Mouse (Mus musculus): ENCODE measurements around the gene Olfm4.

Gene Olfm4

DNA sequence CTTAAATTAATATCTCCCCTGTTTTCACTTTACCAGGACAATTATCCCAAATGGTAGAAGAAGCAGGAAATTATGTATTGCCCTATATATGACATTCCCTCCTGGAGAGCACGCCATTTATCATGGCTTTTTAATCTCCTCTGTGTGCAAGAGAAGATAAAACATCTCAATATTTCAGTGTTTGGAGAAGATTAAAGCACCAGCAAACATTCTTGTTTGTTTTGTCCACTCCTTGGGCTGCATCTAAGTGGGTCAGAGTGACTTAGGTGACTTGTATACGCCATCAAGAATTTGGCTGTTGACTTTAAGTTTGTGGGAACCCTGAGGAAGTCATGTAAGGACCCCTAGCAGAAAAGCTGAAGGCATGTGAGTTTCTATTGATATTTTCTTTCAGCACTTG, at the start of gene Olfm4:
TSS of gene Olfm4 (plus strand) at position 301 of the 400 bp plus-strand sequence.
- ChIA-PET CTCF (no interaction called here), POLR2A (no interaction called here)

DNA sequence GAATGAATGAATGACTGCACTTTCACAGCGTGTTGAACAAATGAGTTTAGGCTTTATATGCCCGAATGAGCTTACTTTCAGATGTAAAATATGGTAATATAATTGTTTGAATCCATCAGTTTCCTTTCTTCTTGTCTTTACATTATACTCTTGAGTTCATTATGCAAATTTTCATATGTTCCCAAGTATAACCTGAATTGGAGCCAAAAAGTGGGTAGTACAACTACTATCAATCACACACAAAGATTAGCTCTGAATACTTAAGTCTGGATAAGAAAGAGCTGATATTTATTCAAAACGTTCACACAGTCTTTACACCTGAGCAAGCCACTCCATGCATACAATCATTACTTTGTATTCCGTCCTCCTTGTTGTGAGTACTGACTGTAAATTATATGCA, 49.5 kb upstream of the Olfm4 start:
- CTCF ChIA-PET = interaction anchor here in 2 of 4 experiments (0.9 to 1.7 kb wide), 2 partner anchors 22 to 282 kb away, joined by 5 to 7 read pairs; no protein-coding TSS in a partner anchor

DNA sequence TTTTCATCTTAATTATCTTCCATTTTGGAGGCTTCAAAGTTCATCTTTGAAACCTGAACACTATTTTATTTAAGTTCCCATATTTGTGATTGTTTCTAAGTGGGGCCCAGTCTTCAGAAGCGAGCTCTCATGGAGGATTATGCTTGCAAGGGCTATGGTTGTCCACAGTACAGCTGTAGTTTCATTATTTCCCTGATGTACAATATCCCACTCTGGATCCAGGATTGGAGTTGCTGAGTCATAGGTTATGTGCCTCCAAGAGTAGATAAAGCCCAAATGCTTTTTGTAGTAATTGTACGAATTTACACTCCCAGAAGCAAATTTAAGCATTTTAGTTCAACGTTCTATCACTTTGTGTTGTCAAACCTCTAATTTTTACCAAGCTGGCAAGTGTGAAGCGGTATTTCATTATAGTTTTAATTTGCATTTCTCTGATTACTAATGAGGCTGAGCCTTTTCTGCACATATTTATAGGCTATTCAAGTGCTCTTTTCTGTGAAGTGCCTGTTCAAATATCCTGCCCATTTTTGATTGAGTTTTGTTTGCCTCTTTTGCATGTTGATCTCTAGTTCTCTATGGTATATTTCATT, 46.9 kb upstream of the Olfm4 start:
- ChIA-PET POLR2A (no interaction called here), CTCF (no interaction called here)

More for the DNA sequence above, 49.5 kb upstream of the Olfm4 start:
- POLR2A ChIA-PET = no interaction called here

DNA sequence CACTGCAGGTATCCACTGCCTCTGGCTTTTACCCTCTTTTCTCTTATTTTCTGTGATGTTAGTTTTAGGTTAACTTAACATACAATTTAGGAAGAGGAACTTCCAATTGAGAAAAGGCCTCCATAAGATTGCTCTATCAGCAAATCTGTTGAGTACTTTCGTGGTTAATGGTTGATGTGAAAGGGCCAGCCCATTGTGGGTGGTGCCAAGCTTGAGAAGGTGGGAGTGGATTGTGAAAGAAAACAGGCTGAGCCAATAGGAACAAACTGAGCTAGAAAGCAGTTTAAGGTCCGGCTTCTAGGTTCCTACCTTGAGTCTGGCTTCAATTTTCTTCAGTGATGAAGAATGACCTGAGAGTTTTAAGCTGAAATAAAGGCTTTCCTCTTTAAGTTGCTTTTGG, 38.0 kb upstream of the Olfm4 start:
- ChIA-PET CTCF (no interaction called here), POLR2A (no interaction called here)

DNA sequence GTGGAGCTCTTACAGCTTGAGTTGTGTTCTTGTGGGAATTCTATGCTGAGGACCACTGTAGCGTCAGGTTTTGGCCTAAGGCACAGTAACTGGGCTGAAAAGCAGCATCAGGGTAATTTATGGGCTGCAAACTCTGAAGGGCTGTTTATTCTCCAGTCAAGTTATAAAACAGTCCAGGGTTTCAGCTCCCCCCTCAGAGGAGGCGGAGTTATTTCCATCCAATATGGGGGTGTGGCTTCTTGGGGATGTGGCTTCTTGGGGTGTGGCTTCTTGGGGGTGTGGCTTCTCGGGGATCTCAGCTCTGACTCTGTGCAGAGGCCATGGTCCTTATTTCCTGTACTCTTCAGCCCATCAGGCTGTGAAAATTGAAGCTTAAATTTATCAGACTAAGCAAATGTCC, 28.2 kb upstream of the Olfm4 start:
- POLR2A ChIA-PET = no interaction called here
- CTCF ChIA-PET = no interaction called here

DNA sequence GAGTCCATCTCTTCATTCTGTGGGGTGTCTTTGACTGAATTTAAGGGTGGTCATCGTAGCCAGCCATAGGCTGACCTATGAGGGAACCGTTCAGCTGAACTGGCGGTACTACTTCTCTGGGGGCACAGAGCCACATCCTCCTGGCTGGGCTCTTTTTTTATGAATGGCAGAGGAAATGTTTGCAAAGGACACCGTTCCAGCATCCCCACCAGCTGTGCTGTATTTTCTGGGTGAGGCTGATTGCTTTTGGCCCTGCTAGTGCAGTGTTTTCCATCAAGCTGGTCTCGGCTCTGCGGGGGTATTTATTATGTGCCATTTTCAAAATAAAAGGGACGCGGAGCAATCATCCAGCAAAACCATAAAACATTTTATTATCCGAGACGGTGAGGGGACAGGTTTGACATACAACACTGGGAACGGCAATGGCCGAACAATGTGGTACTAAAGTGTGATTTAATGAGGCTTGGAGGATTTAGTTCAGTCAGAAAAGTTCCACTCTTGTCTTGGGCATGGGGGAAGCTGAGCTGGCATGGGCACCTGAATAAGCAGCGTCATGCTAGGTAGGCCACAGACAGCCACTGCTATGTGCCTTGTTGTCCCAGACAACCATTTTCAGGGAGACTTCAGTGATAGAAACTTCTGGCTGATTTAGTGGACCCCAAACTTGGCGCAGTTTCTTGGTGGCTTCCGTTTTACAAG, 25.9 kb upstream of the Olfm4 start:
- ChIA-PET CTCF (no interaction called here), POLR2A (interaction anchor here in 1 of 4 experiments (1.0 kb wide), 1 partner anchor 291 kb away, joined by 3 read pairs; no protein-coding TSS in a partner anchor)

DNA sequence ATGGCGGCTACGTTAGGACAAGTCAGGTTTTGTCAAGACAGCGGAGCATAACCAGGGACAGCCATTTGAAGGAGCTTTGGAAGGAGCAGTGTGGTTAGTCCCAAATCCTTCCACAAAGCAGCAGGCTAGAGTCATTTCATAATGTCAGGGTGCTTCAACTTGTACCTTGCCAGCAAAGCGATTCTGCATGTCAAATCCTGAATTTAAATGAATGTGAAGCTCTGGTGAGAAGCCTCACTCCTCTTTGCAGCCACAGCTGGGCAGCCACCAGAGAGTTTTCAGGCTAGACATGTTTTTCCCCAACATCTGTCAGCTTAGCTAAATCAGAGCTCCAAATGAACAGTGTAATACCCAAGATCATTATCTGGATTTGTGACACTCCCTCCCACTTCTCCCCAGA, 22.7 kb upstream of the Olfm4 start:
- POLR2A ChIA-PET = no interaction called here
- CTCF ChIA-PET = no interaction called here

DNA sequence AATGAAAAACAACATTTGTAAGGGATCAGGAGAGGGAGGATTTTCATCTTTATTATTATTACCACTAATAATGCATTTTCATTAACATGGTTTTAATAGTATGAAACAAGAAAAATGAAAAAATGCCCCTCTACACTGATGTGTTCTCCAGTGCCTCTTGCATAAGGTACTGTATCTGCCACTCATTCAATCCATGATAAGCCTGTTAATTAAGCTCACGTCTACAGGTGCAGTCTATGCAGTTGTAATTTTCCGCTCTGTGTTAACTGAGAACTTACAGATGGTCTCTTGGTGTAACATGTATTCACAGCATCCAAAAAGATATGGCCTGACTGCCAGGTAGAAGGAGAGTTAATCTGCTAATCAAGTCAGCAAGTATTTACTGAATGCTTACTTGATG, 22.3 kb upstream of the Olfm4 start:
- POLR2A ChIA-PET = no interaction called here
- CTCF ChIA-PET = no interaction called here

DNA sequence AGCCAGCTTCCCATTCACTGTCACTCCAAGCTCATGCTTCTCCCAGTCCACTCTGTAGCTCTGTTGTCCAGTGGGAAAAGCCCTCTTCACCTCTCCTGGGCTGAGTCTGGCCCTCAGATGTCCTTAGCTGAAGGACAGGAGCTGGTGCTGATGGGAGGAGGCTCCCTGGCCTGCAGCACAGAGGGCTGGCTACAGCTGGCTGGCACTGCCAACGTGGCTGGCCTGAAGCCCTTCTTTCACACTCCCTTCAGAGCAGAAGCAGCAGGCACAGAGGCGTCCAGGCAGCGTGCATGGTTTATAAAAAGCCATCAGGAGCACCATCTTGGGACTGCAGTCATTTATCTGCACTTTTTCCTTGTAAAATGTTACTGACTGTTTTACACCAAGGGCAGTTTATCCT, 13.7 kb upstream of the Olfm4 start:
- ChIA-PET CTCF (no interaction called here), POLR2A (no interaction called here)

DNA sequence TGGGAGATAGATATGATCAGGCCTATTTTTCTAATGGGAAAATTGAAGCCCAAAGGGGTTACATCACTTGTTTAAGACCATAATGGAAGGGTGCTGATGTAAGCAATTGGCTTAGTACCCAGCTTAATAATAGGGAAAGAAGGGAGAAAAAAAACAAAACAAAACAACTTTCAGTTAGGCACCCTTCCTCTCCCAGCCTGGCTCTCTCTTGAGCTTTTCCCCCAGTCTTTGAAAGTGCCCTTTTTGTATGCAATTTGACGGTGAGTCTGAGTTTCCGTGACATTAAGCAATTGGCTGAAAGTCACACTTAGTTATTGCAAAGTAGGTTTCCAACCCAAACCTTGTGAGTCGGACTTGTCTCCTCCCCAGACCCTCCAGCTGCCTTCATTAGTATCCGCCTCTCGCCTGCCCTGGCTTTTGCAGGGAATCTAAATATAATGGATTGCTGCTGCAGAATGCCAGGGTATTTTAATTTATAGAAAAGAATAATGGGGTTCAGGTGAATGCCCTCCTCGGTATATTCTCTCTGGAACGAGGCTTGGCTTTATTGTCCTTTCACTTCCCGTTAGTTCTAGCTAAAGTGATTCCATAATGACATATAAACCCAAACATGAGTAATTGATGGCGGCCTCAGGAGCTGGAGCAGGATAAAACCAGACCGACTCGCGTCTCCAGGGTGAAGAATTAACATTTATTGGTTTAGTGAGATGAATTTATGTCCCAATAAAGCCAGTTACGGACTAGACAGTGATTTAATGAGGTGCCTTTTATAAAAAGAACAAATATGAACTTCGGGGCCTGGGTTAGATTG, 12.7 kb upstream of the Olfm4 start:
- CTCF ChIA-PET = no interaction called here
- POLR2A ChIA-PET = no interaction called here

DNA sequence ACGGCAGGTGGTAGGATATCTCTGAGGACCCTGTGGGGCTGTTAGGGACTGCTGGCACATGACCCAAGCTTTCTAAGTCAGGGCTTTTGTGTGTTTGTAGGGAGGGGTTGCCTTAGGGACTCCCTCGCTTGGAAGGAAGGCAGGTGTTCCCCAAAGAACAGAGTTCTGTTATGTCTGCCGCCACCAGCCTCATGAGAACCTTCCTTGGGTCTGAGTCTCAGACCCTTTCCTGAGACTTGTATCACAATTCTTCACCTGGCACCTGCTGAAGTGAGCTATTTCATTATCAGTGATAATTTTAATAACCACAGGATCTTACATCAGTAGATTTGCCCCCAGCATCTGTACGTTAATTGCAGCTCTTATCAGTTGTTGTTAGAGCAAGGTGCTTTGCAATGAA, 2.4 kb upstream of the Olfm4 start:
- ChIA-PET CTCF (no interaction called here), POLR2A (no interaction called here)

DNA sequence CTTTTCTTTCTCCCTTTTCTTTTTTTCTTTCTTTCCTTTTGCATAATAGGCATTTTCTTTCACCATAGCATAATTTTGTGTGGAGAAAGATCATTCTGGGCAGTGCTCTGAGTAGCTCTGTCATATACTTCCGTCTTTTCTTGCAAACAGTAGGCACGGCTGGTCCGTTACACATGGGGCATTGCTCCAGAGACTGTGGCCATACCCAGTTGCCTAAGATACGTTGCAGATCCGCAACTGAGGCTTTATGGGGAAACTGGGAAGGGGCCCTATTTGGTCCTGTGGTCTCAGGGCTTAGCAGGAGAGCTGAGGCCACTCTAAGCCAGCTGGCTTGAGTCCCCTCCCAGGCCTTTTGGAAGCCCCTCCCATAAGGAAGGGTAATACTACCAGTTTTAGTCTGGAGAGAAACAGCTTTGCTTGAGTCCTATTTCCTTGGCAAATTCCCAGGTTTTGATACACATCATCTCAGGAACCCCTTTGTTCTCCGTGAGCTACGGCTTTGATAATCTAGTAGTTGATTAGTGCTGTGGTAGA, 1.3 kb downstream of the Olfm4 start:
- ChIA-PET POLR2A (no interaction called here), CTCF (no interaction called here)

DNA sequence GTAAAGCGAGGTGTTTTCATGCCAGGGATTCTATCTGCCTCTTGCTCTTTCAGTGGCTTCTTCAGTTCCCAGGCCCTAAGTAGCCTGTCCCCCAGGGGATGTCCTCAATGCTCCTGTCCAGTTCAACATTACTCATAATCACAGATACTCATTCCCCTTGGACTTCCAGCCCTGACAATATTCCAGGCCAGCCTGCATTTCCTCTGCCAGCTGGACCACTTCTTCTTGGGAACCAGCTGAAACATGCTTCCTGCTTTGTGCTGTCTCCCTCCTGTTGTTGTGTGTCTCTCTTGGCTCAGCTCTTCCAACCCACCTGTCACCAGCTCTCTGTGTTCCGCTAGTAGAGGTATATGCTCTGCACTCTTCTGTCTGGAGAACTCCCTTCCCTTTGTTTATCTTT, 1.8 kb downstream of the Olfm4 start:
- ChIA-PET POLR2A (no interaction called here), CTCF (no interaction called here)

DNA sequence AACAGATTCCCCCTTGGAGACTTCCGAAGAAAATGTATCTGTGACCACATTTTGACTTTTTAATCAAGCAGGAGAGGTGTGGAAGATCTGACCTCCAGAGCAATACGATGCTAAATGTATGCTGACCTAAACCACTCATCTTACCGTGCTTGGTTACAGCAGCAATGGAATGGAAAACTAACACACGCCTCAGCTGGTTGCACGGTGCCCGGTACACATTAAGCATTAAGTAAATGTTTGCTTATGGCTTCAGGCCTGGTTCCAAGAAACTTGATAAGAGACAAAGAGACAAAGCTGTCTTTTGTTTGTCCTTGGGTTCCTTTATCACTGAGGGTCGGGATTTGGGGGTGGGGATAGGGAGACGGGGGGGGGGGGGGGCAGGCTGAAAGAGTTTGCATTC, 3.0 kb downstream of the Olfm4 start:
- ChIA-PET POLR2A (interaction anchor here in 1 of 4 experiments (1.6 kb wide), 1 partner anchor 11 kb away, joined by 3 read pairs; no protein-coding TSS in a partner anchor), CTCF (interaction anchor here in 1 of 4 experiments (0.7 kb wide), 1 partner anchor 18 kb away, joined by 5 read pairs; no protein-coding TSS in a partner anchor)

DNA sequence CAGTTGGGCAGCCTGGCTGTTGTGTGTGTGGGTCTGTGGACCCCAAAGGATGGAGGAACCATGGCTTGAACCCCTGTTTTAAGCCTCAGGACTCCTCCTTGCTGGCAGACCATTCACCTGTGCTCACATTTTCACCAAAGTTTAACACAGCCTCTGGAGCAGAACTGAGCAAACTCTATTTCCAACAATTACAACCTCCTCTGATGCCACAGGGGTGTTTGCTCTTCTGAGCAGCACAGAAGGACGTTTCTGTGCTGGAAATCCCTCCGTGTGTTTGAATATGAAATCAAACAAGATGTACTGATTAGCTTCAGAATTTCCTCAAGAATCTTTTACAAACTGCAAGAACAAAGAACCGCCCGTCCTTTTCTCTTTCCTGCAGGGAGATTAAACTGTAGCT, 5.9 kb downstream of the Olfm4 start:
- ChIA-PET CTCF (no interaction called here), POLR2A (interaction anchor here in 3 of 4 experiments (0.6 to 0.9 kb wide), 3 partner anchors 8 to 235 kb away, joined by 4 to 5 read pairs (median 4); no protein-coding TSS in a partner anchor)

DNA sequence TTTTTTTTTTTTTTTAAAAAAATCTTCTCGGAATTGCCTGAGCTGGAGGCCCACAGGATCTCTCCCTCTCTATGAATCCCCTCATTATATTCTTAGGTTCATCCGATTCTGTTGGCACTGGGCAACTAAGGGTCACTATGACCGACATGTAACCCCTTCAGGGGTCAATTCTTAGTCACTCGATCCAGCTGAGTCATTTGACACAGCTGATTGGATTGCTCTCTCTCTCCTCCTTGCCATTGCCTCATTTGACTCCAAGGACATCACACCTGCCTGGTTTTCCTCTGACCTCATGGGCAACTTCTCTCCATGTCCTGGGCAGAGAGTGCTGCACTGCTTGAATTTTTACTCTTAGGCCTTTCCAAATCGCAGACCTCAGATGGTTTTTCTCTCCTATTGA, 6.7 kb downstream of the Olfm4 start:
- ChIA-PET CTCF (no interaction called here), POLR2A (interaction anchor here in 1 of 4 experiments (0.6 kb wide), 1 partner anchor 304 kb away, joined by 3 read pairs; no protein-coding TSS in a partner anchor)

DNA sequence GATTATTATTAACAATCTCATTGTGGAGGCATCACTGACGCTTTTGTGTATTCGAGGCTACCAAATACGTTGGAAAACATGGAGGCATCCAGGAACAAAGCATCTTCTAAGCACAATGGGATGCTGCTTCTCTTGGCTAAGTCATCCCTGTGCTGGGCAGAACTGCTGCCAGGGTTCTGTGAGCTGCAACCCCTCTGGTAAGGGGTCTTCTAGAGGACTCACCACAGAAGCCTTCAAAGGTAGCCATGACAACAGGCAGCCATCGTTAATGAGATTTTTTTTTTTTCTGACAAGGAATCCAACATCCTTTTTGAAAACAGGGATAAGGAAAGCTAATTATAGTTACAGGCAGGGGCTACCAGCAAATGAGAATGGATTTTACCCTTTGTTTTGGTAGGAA, 13.7 kb downstream of the Olfm4 start:
- ChIA-PET POLR2A (interaction anchor here in 1 of 4 experiments (0.9 kb wide), 1 partner anchor 11 kb away, joined by 3 read pairs; no protein-coding TSS in a partner anchor), CTCF (no interaction called here)

DNA sequence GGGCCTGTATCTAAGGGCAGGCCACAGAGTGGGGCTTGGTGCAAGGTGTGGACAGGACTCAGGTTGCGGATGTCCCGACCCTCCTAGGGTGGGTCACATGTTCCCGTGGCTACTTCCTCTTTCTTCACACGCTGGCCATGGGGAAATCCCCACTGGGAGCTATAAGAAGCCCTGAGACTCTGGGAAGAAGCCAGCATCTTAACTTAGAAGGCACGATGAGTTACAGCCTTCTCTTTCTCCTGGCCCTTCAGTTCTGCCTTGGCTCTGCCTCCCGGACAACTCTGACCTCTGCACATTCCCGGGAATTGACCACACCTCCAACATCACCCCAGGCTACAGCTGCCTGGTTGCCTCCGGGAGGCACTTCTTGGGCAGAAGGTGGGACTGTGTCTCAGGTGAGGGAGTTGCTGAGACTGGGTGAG, 16.2 kb downstream of the Olfm4 start:
- POLR2A ChIA-PET = no interaction called here
- CTCF ChIA-PET = no interaction called here

DNA sequence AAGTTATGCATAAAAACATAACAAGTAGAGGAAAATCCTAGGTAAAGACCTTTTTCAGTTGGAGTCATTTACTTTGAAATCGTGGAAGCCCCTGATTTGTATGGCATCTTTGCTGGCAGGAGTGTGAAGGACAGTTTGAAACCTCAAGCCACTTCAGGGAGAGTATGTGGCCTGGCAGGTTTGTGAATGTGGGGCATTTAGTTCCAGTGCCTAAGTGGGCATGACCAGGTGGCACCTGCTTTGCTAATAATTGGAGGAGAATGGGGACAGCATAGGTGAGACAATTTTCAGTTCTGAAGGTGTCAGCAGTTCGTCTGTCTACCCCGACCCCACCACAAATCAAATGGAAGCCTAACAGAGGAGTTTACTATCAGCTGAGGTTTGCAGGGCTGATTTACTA, 23.8 kb downstream of the Olfm4 start:
- CTCF ChIA-PET = no interaction called here
- POLR2A ChIA-PET = no interaction called here

DNA sequence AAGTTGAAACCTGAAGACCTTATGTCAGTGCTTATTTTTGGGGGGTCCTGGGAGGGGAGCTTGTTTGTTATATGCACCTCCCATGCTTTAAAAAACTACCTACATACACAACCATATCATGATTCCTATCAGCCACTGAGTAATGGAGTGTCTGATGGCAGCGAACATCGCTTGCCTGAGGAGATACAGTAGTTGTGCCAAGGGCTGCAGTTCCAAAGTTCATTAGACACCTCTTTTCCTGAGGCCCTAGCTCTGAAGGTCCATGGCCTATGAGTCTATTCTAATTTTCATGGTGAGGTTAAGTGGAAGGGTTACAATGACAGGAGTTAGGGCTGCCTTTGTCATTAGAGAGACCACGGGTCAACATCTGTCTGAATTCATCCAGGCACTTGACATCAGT, 26.5 kb downstream of the Olfm4 start:
- CTCF ChIA-PET = no interaction called here
- POLR2A ChIA-PET = no interaction called here

DNA sequence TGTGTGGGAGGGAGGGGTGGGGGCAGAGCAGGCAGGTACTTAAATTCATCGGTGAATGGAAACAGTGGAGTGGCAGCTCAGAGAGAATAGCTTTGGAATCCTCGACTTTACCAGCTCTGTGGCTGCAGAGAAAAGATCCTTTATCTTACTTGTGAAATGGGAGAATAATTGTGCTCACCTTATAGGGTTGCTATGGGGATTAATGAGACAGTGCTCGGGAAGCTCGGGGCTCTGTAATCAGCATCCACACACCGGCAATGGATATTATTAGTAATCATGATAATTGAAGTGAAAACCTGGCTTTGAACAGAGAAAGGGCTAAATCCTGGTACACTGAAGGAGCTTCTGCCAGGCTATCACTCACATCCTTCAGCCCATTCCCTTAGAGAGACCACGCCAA, 31.1 kb downstream of the Olfm4 start:
- CTCF ChIA-PET = no interaction called here

More for the DNA sequence above, 31.1 kb downstream of the Olfm4 start:
- POLR2A ChIA-PET = no interaction called here
